Mouse (Mus musculus) regulatory T cell (primary cell): ENCODE data around the gene Myo18b.

Source experiments
- in situ Hi-C: fragments of 300-600 bp; cut with MboI, MseI; formaldehyde crosslinking; loops from one replicate; pipeline ENCODE4 v1.15.1; 2025; ENCODE audit warnings: high pct_unique_total_duplicates

Myo18b gene

GRCm38 (mm10) chr5:112679251-112679650 lies 216.9 kb downstream of the Myo18b start:
- in situ Hi-C loops = no loop called here

- in situ Hi-C loops = no loop called here
Observed at GRCm38 (mm10) chr5:112678153-112678552, 218.0 kb downstream of the Myo18b start.

DNA sequence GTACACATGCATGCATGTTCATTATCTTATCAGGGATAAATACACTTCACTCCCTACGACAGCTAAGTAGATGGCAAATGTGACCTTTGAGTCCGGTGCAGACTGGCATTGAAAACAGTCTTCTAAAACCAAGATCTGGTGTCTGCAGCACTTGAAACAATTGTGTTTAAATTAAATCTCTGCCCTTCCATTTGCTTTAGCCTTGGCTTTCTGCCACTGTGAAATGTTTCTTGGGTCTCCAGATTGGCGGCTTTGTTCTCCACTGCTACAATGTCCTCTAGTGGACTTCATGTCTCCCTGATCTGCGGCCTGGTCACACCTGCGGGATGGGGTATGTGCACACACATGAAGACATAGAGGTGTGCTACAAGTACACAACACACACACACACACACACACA lies 221.4 kb downstream of the Myo18b start:
- in situ Hi-C loops = no loop called here

DNA sequence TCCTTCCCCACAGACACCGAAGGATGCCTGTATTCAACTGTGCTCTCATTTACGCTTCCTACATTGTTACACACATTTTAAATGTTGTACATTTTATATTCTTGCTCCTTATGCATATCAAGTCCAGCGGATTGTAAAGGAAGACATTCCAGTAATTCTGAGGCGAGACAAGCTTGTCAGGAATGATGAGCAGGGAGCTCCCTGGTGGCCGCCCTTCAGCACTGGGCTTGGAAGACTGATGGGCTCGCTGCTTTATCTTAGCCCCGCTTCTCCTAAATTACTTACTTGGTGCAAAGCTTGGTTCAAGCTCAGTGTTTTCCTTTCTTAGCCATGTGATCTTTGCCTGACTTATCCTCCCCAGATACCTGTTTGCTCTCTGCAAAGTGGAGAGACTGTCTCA lies 223.7 kb downstream of the Myo18b start:
- in situ Hi-C loops = no loop called here

DNA sequence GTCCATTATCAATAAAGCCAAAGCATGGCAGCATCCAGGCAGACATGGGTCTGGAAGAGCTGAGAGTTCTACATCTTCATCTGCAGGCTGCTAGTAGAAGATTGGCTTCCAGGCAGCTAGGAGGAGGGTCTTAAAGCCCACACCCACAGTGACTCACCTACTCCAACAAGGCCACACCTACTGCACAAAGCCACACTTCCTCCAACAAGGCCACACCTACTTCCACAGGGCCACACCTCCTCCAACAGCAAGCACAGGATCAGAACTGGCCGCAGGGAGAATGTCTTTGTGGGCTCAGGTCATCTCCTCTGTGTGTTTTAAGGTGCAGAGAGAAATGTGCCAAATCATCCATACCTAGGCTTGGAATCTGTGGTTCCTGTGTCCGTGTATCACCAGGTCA lies 224.2 kb downstream of the Myo18b start:
- in situ Hi-C loops = no loop called here

DNA sequence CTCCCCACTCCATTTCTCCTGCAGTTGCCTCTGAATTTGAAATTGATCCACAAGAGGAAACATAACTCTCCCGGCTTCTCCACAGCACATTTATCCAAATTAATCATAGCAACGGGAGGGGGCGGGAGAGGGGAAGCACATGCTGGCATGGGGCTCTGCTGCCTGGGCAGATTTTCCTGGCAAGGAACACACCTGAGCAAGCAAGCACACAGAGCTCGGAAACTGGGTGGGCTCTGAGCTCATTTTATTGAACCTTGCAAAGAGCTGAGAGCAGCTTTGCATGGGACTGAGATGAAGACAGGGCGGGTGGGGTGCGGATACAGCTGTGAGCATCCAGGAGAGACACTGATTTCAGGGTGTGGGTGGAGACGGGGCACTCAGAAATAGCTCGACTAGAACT lies 229.0 kb downstream of the Myo18b start:
- in situ Hi-C loops = no loop called here

GRCm38 (mm10) chr5:112665661-112666060 lies 230.5 kb downstream of the Myo18b start:
- in situ Hi-C loops = no loop called here

DNA sequence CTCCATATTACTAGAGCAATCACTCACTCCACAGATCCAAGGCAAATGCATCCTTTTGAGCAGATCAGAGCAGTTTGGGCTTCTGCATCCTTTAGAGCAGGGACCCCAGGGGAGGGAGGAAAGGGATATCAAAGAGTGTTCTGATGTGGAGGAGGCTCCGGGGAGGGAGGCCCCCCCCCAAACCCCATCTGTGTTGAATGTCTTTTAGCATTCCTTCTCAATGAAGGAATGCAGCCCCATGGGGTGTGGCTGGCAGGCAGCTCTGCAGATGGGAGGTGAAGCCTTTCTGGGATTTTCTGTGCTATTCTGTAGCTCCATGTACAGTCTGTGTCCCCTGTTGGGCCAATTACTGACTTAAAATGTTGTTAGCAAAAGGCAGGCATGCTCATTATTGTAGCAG lies 232.5 kb downstream of the Myo18b start:
- in situ Hi-C loops = no loop called here

DNA sequence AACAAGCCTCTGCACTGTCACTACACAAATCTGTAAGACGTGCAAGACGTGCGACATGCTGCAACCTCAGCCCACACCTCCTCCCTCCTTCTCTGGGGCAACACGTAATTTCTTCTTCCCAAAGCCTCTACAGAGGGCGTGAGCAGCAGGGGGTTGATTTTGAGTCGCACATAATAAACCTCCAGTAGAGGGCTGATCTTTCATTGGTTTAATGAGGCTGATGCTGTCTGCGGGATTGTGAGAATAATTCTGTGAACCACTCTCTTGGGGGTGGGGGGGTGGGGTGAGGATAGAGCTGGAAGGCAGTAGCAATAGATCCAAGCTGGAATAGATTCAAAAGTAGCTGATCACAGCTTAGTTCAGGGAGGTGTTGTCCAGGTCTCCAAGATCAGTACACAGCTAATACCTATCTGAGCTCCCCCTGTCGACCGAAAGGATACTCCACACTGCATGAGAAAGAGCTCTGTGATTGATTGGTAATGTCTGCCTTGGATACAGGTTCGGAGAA lies 235.2 kb downstream of the Myo18b start:
- in situ Hi-C loops = no loop called here

DNA sequence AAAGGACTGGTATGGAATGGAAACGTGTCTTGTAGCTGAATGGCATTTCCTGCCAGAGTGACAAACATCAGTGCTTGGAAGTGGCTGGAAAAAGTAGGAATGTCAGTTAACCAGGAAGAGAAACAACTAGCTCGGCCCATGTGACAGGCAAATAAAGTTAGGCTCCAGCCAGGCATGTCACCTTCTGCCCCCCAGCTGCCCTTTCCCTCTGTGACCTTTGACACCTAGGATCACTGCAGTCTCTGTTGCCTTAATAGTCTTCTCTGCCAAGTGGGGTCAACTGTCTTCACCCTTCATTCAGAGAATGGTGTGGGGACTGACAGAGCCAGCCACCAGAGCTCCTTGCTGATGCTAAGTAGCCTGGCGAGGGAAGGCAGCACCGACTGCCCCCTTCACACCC lies 236.9 kb downstream of the Myo18b start:
- in situ Hi-C loops = no loop called here

GRCm38 (mm10) chr5:112656811-112657210 lies 239.4 kb downstream of the Myo18b start:
- in situ Hi-C loops = no loop called here

GRCm38 (mm10) chr5:112655986-112656541 lies 240.1 kb downstream of the Myo18b start:
- in situ Hi-C loops = no loop called here

- in situ Hi-C loops = no loop called here
Observed at GRCm38 (mm10) chr5:112655529-112655928, 240.6 kb downstream of the Myo18b start.

DNA sequence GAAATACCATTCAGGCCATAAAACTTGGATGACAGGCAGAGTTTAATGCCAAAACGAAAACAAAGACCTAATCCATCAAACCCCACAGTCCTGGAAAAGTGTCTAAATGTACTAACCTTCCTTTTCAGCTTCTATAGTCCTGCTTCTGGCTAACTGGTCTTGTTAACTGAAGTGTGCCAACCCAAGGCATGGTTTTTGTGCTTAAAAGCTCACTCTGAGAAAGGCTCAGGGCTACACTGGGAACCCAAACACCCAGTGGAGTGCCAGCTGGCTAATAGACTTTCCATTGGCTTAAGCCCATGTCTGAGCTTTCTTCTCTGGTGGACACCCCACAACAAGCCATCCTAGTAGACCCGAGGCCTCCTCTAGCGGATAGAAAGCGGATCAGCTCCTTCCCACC lies 244.1 kb downstream of the Myo18b start:
- in situ Hi-C loops = no loop called here

GRCm38 (mm10) chr5:112649164-112649702 lies 246.9 kb downstream of the Myo18b start:
- in situ Hi-C loops = no loop called here

DNA sequence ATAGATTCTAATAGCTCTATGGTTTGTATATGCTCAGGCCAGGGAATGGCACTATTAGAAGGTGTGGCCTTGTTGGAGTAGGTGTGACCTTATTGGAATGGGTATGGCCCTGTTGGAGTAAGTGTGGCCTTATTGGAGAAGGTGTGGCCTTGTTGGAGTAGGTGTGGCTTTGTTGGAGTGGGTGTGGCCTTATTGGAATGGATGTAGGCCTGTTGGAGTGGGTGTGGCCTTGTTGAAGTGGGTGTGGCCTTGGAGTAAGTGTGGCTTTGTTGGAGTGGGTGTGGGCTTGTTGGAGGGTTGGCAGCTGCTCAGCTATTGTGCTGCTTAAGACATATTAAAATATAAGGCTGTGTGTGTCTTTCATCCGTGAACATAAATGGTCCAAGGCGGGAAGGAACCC lies 249.3 kb downstream of the Myo18b start:
- in situ Hi-C loops = no loop called here

DNA sequence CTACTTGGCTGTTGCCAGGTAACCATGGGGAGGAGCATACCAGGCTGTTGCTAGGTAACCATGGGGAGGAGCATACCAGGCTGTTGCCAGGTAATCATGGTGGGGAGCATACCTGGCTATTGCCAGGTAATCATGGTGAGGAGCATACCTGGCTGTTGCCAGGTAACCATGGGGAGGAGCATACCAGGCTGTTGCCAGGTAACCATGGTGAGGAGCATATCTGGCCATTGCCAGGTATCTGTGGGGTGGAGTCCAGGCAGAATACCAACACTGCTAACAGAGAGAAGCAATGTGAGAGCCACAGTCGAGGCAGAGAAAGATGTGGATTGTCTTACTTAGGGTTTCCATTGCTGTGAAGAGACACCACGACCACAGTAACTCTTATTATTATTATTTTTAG lies 250.6 kb downstream of the Myo18b start:
- in situ Hi-C loops = no loop called here

DNA sequence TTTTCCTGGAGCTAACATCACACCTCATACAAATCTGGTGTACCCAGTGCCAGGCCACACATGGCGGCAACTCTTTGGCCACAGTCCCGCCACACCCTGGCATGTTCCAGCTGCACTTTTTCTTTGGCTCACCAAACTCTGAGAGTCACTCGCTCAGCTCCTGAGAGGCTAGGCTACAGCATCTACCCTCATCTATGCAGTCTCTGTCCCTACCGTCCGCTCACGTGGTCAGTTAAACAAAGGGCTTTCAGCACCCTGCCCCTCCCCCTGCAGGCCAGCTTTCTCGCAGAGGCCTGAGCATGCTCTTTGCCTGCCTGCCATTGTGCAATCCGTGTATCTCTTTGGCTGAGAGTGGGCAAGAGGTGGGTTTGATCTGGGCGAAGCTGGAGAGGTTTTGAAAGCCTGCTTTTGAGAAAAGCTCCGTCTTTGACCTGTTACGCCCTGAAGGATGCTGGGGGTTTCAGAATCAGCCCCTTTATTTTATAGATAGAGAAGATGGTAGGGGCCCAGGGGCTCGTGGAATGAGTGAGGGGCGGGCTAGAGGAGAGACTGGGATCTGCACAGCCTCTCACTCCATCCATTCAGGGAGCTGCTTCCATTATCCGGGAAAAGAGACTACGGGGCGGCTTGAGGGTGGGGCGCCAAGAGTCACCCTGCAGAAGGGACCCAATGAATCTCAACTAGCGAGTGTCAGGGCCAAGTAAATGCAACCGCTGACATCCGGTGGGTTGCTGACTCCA lies 252.5 kb downstream of the Myo18b start:
- in situ Hi-C loops = no loop called here

DNA sequence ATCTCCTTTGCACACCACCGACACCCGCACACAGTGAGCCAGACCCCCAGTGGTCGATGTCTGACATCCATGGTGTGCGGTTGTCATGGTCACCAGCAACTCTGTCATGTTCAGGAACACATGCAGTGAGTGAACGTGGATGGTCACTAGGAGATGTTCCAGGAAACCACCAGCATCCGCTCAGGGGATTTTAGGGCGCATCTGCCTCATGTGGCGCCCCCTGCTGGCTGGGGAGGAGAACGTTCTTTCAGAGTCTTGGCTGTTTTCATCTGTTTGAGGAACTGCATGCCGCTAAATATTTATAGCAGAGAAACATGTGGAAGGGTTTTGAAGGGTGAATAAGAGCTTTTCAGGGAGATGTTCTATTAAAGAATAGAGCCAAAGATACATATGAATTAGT lies 253.4 kb downstream of the Myo18b start:
- in situ Hi-C loops = no loop called here

GRCm38 (mm10) chr5:112641770-112642169 lies 254.4 kb downstream of the Myo18b start:
- in situ Hi-C loops = no loop called here

DNA sequence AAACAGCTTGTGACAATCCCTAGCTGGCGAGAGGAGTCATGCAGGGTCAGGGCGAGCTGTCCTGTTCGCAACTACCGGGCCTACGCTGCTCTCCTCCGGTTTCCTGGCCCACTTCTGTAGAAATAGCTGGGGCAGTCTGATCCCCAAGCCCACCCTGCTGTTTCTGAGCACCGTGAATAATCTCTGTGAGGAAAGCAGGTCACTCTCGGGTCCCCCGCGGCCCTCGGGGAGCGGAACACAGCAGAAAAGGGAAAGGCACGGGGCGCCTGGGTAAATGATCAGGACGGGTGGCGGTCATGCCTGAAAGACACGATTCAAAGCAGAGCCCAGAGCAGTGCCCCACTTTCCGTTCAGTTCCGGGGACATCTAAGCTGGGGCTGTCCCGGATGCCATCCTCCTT lies 255.0 kb downstream of the Myo18b start:
- in situ Hi-C loops = no loop called here

DNA sequence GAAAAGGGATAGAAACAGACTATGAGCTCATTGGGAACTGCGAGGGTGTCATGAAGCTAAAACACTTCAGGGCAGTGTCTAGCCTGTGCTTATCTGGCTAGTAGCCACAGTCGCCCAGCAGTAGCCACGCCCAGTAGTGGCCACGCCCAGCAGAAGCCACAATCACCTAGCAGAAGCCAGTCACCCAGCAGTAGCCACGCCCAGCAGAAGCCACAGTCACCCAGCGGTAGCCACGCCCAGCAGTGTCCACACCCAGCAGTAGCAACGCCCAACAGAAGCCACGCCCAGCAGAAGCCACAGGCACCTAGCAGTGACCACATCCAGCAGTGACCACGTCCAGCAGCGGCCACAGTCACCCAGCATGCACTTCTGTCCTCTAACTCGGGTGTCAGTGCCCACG lies 255.5 kb downstream of the Myo18b start:
- in situ Hi-C loops = no loop called here
